Mouse (Mus musculus) hindbrain, embryonic 15.5 days (tissue): ENCODE data around the gene Kap. TPM values are rescaled to one million over a fixed set of nuclear protein-coding genes. Genes with fewer than 3 reads are reported as not detected.
"Not testable (repeated sequence)": the region's sequence is repeated elsewhere in the genome, so short reads cannot be mapped to it uniquely, and the experiment has no call there.

Source experiments
- ATAC-seq: fragments of 200-750 bp; cut with Nextera tagmentation; 2 replicates; pipeline ENCODE4 v1.8.0; 2017; ENCODE audit warnings: low read depth, moderate number of reproducible peaks, moderate TSS enrichment; ENCODE audit not compliant: low FRiP score
- H3K27ac ChIP-seq: fragments of 300-500 bp; sonication (generic); replicated peaks from 2 replicates; pipeline ENCODE4 v1.5.1; 2015; ENCODE audit warnings: mild to moderate bottlenecking, inconsistent platforms
- H3K27me3 ChIP-seq: fragments of 300-500 bp; sonication (generic); 2 replicates; pipeline ENCODE4 v1.6.1; 2015; ENCODE audit warnings: control low read depth, inconsistent platforms
- H3K36me3 ChIP-seq: fragments of 300-500 bp; sonication (generic); 2 replicates; pipeline ENCODE4 v1.6.1; 2015; ENCODE audit warnings: control low read depth, inconsistent platforms
- H3K4me1 ChIP-seq: fragments of 300-500 bp; sonication (generic); replicated peaks from 2 replicates; pipeline ENCODE4 v1.6.1; 2015; ENCODE audit warnings: control low read depth, inconsistent platforms
- H3K4me2 ChIP-seq: fragments of 300-500 bp; sonication (generic); 2 replicates; pipeline ENCODE4 v1.6.1; 2015; ENCODE audit warnings: moderate library complexity, mild to moderate bottlenecking, inconsistent platforms
- H3K4me3 ChIP-seq: fragments of 300-500 bp; sonication (generic); 2 replicates; pipeline ENCODE4 v1.5.1; 2015; ENCODE audit warnings: mild to moderate bottlenecking, inconsistent platforms
- H3K9ac ChIP-seq: fragments of 300-500 bp; sonication (generic); 2 replicates; pipeline ENCODE4 v1.6.1; 2015; ENCODE audit warnings: inconsistent platforms
- H3K9me3 ChIP-seq: fragments of 300-500 bp; sonication (generic); 2 replicates; pipeline ENCODE4 v1.6.1; 2016; ENCODE audit warnings: control low read depth, inconsistent platforms
- WGBS: fragments of 180-500 bp; shearing (Covaris S2); methylation state at CpG from one replicate; pipeline ENCODE4 v1.1.7; 2015; 5-methylcytosine and 5-hydroxymethylcytosine counted together
- polyA plus RNA-seq: library from polyadenylated mRNA; unstranded; fragments of >200 nt; fragmentation: Nextera tagmentation; extraction: Ambion mirVana; gene quantifications from 2 replicates; pipeline ENCODE4 v1.2.1, GENCODE M21; 2015

Kap gene
- not detected in 2 replicates for polyA plus RNA-seq

- no peaks in the 10 kb centered on the region for H3K9me3 ChIP-seq
- ATAC-seq = no peak
- 88% methylated on average over 1 of the region's 1 CpGs for WGBS
- H3K36me3 ChIP-seq = no peaks in the 10 kb centered on the region
- no peak within 1 kb of the TSS for H3K4me2 ChIP-seq
- no peak within 1 kb of the TSS for H3K4me3 ChIP-seq
- H3K9ac ChIP-seq = no peak within 1 kb of the TSS
- H3K27me3 ChIP-seq = no peaks in the 10 kb centered on the region
- no peak within 1 kb of the TSS for H3K27ac ChIP-seq
- H3K4me1 ChIP-seq = no peaks in the 10 kb centered on the region
Measured at GRCm38 (mm10) chr6:133853526-133853925, at the start of gene Kap. Gene Kap, minus strand, starts transcription at chr6:133853762.

GRCm38 (mm10) chr6:133885871-133886415 is 32.4 kb upstream of the Kap start:
- 93% methylated on average over 5 of the region's 5 CpGs for WGBS
- H3K27me3 ChIP-seq = no peaks in the 10 kb centered on the region

GRCm38 (mm10) chr6:133883446-133883985 is 30.0 kb upstream of the Kap start:
- Histone ChIP-seq H3K9ac (no peak overlapping the region), H3K36me3 (no peaks in the 10 kb centered on the region), H3K27ac (no peak overlapping the region), H3K27me3 (no peaks in the 10 kb centered on the region), H3K4me2 (no peak overlapping the region), H3K4me1 (no peaks in the 10 kb centered on the region), H3K9me3 (no peaks in the 10 kb centered on the region), H3K4me3 (no peak overlapping the region)
- no peak for ATAC-seq
- WGBS = 83% methylated on average over 5 of the region's 5 CpGs

More at GRCm38 (mm10) chr6:133885871-133886415, 32.4 kb upstream of the Kap start:
- no peaks in the 10 kb centered on the region for H3K9me3 ChIP-seq
- no peaks in the 10 kb centered on the region for H3K36me3 ChIP-seq
- no peak overlapping the region for H3K27ac ChIP-seq
- H3K4me3 ChIP-seq = no peak overlapping the region
- no peaks in the 10 kb centered on the region for H3K4me1 ChIP-seq
- no peak overlapping the region for H3K4me2 ChIP-seq
- no peak overlapping the region for H3K9ac ChIP-seq
- no peak for ATAC-seq

DNA sequence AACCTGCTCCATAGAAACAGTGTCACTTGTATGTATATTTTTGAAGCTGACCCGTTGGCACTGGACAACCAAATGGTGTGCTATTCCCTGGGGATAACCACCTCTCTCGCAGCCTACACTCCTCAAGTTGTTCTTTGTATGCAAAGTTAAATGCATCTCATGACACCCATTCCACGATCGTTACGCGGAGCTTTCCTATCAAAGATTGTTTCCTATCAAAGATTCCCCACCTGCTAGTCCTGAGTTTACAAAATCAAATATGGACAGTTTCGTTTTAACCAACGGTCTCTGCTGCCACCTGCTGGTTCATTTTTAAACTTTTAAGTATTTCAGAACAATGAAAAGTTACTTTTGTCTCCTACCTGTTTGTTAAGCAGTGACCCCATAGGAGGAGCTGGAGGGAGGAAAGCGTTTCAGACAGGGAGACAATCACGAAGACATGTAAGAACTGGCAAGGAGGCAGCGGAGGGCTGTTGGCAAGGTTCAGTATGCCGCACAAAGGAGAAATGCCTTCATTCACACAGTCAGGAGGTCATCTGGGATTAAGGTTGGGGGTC is 22.4 kb upstream of the Kap start:
- H3K27me3 ChIP-seq = no peaks in the 10 kb centered on the region
- 32% methylated on average over 12 of the region's 12 CpGs for WGBS
- no peak overlapping the region for H3K9ac ChIP-seq
- no peaks in the 10 kb centered on the region; the same call in 1 of the 2 replicates for H3K4me1 ChIP-seq
- H3K4me2 ChIP-seq = peak overlapping the region; percentile 30
- H3K36me3 ChIP-seq = no peaks in the 10 kb centered on the region
- H3K4me3 ChIP-seq = no peak overlapping the region
- ATAC-seq = peak; percentile 45; the same call in 1 of the 2 replicates
- no peaks in the 10 kb centered on the region for H3K9me3 ChIP-seq
- no peak overlapping the region for H3K27ac ChIP-seq

DNA sequence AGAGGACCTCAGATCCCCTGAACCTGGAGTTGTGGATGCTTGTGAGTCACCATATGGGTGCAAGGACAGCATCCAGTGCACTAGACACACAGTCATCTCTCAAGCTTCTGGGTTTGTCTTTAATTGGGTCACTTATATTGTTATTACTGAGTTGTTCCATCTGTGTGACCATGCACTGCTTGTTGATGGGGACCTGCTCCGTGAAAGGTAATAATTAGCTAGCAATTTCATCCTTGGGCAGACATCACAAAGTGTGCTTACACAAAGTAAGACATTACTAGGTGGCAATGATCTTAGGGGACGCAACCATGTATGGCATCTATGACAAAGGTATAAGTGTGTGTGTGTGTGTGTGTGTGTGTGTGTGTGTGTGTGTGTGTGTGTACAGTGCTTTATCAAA is 19.1 kb upstream of the Kap start:
- no peak overlapping the region for H3K4me2 ChIP-seq
- no peak overlapping the region for H3K9ac ChIP-seq
- H3K4me1 ChIP-seq = no peaks in the 10 kb centered on the region; the same call in 1 of the 2 replicates
- no peak overlapping the region for H3K4me3 ChIP-seq
- H3K27me3 ChIP-seq = no peaks in the 10 kb centered on the region
- H3K9me3 ChIP-seq = no peaks in the 10 kb centered on the region
- H3K27ac ChIP-seq = no peak overlapping the region
- WGBS = 77% methylated on average over 2 of the region's 2 CpGs
- H3K36me3 ChIP-seq = no peaks in the 10 kb centered on the region
- no peak for ATAC-seq

GRCm38 (mm10) chr6:133871131-133871530 is 17.6 kb upstream of the Kap start:
- H3K27ac ChIP-seq = no peak overlapping the region
- no peaks in the 10 kb centered on the region for H3K27me3 ChIP-seq
- H3K9me3 ChIP-seq = no peaks in the 10 kb centered on the region
- 66% methylated on average over 1 of the region's 1 CpGs for WGBS
- H3K4me2 ChIP-seq = no peak overlapping the region
- no peaks in the 10 kb centered on the region for H3K36me3 ChIP-seq
- no peaks in the 10 kb centered on the region; the same call in 1 of the 2 replicates for H3K4me1 ChIP-seq
- no peak overlapping the region for H3K9ac ChIP-seq
- ATAC-seq = no peak
- H3K4me3 ChIP-seq = no peak overlapping the region

DNA sequence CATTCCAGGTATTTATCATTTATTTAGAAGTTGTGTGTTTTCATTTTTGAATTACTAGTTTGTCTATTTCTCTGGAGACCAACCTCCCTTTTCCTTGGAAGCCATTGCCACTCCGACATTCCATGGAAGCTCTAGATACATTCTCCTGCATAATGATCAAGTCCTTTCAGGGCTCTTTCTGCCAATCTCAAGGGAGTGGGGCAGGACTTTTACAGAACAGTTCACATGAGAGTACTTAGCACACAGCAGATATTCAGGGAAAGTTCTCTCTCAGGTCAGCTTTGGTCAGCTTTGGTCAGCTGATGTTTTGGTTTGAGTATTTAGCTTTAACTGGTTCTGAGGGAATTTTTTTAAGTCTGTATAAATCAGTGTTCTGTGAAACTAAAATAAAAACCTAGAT is 14.8 kb upstream of the Kap start:
- no peak overlapping the region for H3K4me2 ChIP-seq
- no peaks in the 10 kb centered on the region for H3K9me3 ChIP-seq
- H3K9ac ChIP-seq = no peak overlapping the region
- H3K4me1 ChIP-seq = no peaks in the 10 kb centered on the region
- H3K36me3 ChIP-seq = no peaks in the 10 kb centered on the region
- ATAC-seq = no peak
- WGBS = 92% methylated on average over 1 of the region's 1 CpGs
- no peak overlapping the region for H3K4me3 ChIP-seq
- H3K27ac ChIP-seq = no peak overlapping the region
- H3K27me3 ChIP-seq = no peaks in the 10 kb centered on the region

GRCm38 (mm10) chr6:133855871-133856270 is 2.3 kb upstream of the Kap start:
- Histone ChIP-seq H3K36me3 (no peaks in the 10 kb centered on the region), H3K4me2 (no peak overlapping the region), H3K27me3 (no peaks in the 10 kb centered on the region), H3K9me3 (no peaks in the 10 kb centered on the region), H3K27ac (no peak overlapping the region), H3K9ac (no peak overlapping the region), H3K4me1 (no peaks in the 10 kb centered on the region), H3K4me3 (no peak overlapping the region)
- ATAC-seq = no peak
- 84% methylated on average over 2 of the region's 2 CpGs for WGBS

DNA sequence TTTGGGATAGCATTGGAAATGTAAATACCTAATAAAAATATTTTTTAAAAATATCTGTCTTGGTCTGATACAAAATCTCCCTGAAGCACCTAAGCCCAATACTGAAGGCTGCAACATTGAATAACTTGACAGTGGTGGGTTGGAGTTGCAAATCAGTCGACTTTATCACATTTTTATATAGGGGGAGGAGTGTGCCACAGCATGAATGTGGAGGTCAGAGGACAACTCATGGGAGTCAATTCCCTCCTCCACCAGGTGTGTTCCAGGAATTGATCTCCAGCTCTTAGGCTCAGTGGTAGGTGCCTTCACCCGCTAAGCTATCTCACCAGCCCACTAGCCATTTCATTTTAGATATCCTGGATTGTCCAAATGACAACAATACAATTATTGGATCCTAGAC is 4.2 kb downstream of the Kap start:
- no peak for ATAC-seq
- Histone ChIP-seq H3K9me3 (no peaks in the 10 kb centered on the region), H3K27me3 (no peaks in the 10 kb centered on the region), H3K36me3 (no peaks in the 10 kb centered on the region), H3K4me1 (no peaks in the 10 kb centered on the region), H3K4me2 (no peak overlapping the region), H3K4me3 (no peak overlapping the region), H3K27ac (no peak overlapping the region), H3K9ac (no peak overlapping the region)
- 77% methylated on average over 2 of the region's 2 CpGs for WGBS

DNA sequence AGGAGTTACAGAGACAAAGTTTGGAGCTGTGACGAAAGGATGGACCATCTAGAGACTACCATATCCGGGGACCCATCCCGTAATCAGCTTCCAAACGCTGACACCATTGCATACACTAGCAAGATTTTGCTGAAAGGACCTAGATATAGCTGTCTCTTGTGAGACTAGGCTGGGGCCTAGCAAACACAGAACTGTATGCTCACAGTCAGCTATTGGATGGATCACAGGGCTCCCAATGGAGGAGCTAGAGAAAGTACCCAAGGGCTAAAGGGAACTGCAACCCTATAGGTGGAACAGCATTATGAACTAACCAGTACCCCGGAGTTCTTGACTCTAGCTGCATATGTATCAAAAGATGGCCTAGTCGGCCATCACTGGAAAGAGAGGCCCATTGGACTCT is 4.7 kb downstream of the Kap start:
- H3K4me3 ChIP-seq, H3K36me3 ChIP-seq, ATAC-seq, H3K4me1 ChIP-seq, H3K9ac ChIP-seq, H3K27ac ChIP-seq, H3K4me2 ChIP-seq, H3K9me3 ChIP-seq, H3K27me3 ChIP-seq: not testable (repeated sequence)
- 86% methylated on average over 6 of the region's 6 CpGs for WGBS

DNA sequence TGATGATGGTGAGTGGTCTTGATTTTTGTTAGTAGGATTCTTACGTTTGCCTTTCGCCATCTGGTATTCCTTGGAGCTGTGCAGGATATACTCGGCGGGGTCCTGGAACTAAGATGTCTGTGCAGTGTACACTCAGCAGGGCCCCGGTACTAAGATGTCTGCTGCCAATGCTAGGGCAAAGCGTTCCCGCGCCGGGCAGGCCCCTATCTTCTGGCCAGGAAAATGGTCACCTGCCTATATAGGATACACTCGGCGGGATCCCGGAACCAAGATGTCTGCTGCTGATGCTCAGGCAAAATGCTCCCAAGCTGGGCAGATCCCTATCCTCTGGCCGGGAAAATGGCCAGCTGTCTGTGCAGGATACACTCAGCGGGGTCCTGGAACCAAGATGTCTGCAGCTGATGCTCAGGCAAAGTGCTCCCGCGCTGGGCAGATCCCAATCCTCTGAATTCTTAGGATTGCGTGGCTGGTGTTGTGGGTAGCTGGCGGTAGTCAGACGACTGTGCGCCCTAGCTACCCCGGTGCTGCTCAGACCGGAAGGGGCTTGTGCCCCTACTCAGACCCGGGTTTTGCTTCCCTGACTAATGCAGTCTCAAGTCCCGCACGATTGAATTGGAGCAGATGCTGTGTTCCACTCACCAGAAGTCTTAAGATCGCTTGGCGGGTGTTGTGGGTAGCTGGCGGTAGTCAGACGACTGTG is 15.1 kb downstream of the Kap start:
- WGBS = 91% methylated on average over 29 of the region's 29 CpGs
- not testable (repeated sequence) for H3K4me1 ChIP-seq, H3K9me3 ChIP-seq, H3K36me3 ChIP-seq, H3K9ac ChIP-seq, H3K27ac ChIP-seq, H3K27me3 ChIP-seq, H3K4me2 ChIP-seq, H3K4me3 ChIP-seq, ATAC-seq

GRCm38 (mm10) chr6:133812342-133812741 is 41.2 kb downstream of the Kap start:
- Histone ChIP-seq H3K9me3 (no peaks in the 10 kb centered on the region), H3K27me3 (no peaks in the 10 kb centered on the region), H3K36me3 (no peaks in the 10 kb centered on the region), H3K9ac (no peak overlapping the region), H3K27ac (no peak overlapping the region), H3K4me2 (no peak overlapping the region), H3K4me1 (no peaks in the 10 kb centered on the region), H3K4me3 (no peak overlapping the region)
- no peak for ATAC-seq
- WGBS = 43% methylated on average over 1 of the region's 1 CpGs
